Mouse (Mus musculus) liver (tissue): Measurements from ENCODE around the gene Cfap300.

ENCODE experiments used
- DNase-seq: peaks from one replicate; pipeline ENCODE4 v3.0.0-alpha.2; 2020; ENCODE audit warnings: mixed read lengths

Gene Cfap300

GRCm38 (mm10) chr9:7980162-7980561 is 62.5 kb downstream of the Cfap300 start:
- no peak for DNase-seq

- DNase-seq, result no peak
Observed at GRCm38 (mm10) chr9:7979153-7979916, 63.3 kb downstream of the Cfap300 start.

- no peak for DNase-seq
Observed at GRCm38 (mm10) chr9:7978502-7978901, 64.1 kb downstream of the Cfap300 start.

- no peak for DNase-seq
Observed at GRCm38 (mm10) chr9:7977587-7977986, 65.0 kb downstream of the Cfap300 start.

- no peak for DNase-seq
Observed at GRCm38 (mm10) chr9:7971993-7972392, 70.6 kb downstream of the Cfap300 start.
